Mouse (Mus musculus): ENCODE results near the gene Phip.

DNA sequence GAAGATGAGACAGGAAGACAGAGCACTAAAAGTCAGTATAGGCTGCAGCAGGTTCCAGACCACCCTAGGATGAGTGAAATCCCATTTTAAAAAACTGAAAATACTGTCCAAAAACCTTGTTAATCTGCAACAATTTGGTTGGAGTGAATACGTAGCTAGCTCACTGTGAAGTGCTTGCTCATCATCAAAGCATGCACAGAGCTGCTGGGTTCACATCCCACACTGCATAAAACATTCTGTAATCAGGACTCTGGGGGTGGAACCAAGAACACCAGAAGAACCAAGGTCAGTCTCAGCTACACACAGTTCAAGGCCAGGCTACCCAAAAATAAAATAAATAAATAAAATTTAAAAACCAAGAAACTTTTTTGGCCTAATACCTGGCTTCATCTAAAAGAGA is 3.9 kb downstream of the Phip start:
- TF ChIP-seq CTCF (IDR thresholded peaks at IDR 0.05; ENCODE audit: insufficient read depth, low read depth, low read length) (no peak), POLR2A (IDR thresholded peaks at IDR 0.05; ENCODE audit: insufficient read depth, low read depth, low read length) (no peak)

Measured in olfactory bulb, adult 2 months (tissue).